Mouse (Mus musculus): ENCODE data around the gene Pex26.

The Pex26 gene

DNA sequence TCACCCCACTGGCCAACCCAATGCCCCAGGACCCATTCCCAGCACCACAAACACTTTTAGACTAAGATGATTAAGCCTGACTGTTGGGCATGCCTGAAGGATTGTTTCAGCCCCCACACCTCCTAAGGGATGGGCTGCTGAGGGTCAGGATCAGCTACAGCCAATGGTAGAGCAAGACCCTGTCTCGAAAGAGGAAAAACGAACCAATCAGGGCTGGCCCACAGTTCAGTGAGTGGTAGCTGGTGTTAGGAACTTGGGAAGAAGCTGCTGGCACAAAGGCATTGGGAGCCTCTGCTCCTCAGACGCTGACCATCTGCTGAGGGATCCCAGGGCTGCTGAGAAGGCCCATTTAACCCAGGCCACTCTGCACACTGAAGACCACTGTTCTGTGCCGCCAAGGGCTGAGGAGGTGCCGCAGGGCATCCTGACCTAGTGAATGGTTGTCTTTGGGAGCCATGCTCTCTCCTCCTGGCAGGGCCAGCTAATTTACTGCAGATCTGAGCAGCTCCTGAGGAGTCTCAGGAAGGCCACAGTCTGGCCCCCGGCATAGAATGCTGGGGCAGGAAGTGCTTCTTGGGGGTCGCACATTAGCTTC is 16.0 kb upstream of the Pex26 start:
- no peak for DNase-seq

DNA sequence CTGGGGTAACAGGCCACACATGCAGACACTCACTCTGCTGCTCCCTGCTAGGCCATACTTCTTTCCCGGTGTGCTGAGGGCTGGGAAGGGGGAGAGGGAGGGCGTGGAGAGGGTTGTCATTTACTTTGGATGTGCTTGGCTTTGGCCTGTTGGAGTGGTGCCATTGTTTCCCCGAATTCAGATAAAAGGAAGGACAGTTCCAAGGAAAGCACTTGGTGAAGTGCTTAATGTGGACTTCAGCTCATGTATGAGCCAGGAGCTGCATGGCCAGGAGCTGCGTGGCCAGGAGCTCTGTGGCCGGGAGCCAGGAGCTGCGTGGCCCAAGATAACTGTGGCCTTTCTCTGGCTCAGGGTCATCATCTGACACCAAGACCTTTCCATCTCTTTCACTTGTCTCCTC is 12.4 kb upstream of the Pex26 start:
- DNase-seq, result no peak

DNA sequence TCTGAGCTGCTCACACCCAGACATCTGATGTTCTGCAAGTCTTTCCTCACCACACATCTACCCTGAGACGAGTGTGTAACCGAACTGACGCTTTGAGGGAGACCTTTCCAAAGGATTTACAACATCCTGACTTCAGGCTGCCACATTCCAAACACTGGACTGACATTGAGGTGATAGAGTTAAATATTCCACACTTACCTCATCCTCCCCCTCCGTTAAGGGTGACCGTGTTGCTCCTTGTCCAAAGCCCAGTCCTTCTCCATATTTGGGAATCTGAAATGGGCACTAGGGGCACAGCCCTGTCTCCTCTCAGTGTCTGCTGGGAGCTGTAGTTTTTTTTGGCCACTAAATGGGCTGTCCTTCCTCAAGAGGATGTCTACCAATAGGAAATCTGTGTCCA is 10.0 kb upstream of the Pex26 start:
- DNase-seq, result no peak

DNA sequence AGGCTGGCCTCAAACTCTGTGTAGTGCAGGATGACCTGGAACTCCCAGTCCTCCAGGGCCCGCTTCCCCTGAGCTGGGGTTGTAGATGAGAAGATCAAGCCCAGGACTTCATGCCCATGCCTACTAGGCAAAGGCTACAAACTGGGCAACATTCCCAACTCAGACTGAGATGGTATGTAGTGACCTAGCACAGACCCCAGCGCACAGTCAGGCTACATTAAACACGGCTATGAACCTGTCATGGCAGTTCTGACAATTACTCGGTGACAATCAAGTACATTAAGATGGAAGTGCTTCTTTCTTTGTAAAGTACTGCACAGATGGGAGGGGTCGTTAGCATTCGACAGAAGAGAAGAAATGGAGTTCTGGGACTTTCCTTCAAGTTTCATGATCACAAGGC is 8.7 kb upstream of the Pex26 start:
- no peak for DNase-seq

DNA sequence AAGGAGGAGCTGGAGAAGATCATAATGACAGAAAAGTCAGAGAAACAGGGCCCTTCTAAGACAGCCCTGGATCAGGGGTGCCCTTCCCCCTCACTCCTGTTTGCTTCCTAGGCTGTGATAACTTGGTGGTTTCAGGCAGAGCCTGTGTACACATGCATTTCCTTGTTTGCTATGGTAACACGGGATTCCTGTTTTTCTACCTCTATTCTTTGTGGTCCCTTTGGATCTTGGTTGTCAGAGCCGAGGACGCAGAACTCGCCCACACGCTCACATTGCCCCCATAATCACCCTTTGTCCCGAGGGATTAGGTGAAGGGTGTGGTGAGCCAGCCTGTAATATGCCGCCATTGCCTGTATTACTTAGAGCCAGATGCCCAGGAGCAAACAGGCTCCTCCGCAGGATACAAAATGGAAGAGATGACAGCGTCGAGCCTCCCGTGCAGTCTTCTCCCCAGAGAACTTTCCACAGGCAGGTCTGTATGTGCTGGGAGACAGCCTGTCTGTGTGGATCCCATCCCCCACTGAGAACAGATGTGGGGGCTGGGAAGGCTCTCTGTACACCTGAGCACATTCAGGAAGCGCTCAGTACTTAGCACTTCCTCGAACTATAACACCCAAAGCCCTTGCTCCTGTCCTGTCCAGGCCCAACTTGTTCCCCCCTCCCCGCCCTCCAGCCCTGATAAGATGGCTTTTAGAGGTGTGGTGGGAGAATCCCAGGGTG is 7.3 kb upstream of the Pex26 start:
- no peak for DNase-seq

DNA sequence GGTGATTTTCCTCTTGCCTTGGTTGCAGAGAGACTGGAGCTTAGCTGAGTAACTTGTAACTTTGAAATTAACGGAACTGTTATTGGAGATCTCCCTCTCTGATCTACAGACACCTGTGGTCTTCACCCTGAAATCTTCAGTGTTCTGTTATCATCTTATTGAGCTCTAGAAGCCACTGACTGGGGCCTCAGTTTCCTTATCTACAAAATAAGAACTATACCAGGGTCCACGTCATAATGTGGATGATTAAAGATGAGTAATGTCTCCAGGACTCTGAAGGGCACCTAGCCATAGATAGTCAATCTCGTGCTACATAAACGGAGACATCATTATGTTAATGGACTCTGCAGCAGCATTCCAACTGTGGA is 6.8 kb upstream of the Pex26 start:
- DNase-seq, result no peak

DNA sequence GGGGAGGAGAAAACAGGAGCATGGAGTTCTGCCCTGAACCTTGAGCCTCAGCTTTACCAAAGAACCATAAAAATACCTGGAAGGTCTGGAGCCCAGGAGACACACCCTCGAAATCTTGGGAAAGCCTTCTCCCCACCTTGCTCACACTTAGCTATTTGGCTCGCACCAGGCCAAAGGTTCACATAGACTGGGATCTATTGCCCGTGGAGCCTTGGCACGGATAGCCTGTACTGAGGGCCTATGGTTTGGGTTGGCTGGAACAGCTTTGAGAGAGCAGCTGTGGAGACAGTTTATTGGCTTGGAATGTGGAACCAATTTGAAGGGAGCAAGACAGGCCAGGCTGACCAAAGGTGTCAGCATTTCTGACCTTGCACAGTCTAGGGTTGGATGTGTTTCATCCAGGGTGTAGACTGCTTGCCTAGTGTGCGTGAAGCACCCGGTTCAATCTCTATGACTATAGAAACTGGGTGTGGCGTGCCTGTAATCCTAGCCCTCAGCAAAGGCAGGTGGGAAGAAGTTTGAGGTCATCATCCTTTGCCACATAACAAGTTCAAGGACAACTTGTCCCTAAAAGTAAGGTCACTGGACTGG is 6.3 kb upstream of the Pex26 start:
- DNase-seq, result no peak

DNA sequence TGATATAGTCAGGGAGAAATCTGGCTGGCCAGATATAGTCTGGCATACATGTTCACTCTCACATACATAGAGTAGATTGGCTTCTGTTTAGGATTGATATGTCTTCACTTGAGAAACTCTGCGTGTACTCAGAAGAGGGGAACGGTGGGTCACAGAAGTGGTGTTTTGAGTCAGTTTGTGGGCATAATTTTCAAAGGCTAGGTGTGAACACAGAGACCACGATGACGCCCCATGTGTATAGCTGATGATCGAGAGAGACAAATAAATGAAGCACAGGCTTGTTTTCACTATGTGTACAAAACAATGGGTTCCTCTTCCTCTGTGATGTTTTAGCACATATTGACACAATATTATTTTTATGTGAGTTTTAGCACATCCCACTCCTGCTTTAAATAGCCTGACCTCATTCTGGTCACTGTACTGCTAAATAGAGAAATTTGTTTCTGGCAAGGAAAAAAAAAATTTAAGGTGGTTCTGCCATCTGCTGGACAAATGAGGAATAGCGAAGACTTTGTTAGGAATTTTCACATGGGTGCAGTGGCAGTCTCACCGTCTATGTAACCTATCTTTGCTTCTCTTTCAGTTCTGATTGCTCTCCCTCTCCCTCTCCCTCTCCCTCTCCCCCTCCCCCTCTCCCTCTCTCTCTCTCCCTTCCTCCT is 4.6 kb upstream of the Pex26 start:
- peak; percentile 67 for DNase-seq

DNA sequence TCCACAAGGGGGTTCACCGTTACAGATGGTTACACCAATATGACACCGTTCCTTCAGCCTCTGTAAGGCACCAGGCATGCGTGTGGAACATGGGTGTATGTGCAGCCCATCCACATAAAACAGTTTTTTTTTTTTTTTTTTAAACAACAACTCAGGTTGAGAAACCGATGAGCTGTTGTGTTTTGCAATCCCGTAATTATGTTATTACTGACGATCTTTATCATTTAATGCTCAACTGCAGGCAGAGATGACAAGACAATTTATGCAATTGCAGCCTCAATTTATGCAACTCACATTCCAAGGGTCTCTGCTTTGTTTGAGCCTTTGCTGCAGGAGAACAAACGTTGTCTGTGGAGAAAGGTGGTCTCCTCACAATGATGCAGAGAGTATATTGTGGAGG is 3.6 kb upstream of the Pex26 start:
- no peak for DNase-seq

DNA sequence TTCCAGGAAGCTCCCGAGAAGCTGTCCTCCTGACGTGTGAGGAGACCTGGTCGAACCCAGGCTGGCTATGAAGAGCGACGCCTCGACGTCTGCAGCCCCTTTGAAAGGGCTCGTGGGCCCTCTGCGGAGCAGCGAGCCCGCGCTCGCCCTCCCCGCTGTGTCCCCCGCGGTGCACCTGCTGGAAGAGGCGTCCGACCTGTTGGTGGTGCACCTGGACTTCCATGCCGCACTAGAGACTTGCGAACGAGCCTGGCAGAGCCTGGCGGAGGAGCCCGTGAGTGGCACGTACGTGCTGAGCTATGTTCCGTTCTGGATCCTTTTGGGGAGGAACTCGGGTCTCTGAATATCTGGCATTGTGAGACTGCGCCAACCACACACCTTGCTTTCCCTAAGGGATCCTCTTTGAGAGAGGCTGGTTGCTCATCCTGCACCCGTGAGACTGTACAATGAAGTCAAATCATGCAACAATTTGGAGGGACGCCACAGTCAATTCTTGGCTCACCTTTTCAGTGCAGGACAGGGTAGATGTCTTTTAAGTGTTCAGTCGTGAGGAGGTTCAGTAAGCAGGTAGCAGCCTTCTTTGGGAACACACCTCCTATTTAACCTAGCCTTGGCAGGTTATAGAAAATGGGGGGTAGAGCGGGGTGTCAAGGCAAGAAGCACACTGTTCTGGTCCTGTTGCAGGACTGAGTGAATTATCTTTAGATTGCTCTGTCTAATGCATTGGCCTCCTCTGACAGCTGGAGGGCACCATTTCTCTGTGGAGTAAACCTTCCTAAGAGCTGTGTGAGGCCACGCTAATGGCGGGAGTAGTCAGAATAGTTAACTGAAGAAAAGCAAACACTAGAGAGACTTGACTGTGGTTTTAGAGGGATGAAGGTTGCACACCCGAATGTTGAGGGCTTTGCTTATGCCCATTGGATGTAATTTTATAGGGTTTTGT is 1.0 kb downstream of the Pex26 start:
- peak; percentile 57 for DNase-seq

DNA sequence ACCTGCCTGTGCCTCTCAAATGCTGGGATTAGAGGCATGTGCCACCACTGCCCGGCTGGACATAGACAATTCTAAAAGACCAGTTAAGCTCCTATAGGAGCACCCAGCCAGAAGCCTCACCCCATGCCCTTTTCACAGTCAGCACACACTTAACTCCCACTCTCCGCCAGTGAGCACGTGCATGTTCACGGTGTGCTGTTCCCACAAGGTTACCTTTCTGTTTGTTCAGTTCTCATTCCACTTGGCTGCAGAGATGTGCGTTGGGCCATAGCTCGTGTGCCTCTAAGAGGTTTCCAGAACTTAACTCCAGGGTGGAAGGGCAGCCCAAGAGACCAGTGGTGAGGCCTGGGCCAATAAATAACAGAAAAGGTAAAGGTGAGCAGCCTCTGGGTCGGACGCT is 1.8 kb downstream of the Pex26 start:
- no peak for DNase-seq

DNA sequence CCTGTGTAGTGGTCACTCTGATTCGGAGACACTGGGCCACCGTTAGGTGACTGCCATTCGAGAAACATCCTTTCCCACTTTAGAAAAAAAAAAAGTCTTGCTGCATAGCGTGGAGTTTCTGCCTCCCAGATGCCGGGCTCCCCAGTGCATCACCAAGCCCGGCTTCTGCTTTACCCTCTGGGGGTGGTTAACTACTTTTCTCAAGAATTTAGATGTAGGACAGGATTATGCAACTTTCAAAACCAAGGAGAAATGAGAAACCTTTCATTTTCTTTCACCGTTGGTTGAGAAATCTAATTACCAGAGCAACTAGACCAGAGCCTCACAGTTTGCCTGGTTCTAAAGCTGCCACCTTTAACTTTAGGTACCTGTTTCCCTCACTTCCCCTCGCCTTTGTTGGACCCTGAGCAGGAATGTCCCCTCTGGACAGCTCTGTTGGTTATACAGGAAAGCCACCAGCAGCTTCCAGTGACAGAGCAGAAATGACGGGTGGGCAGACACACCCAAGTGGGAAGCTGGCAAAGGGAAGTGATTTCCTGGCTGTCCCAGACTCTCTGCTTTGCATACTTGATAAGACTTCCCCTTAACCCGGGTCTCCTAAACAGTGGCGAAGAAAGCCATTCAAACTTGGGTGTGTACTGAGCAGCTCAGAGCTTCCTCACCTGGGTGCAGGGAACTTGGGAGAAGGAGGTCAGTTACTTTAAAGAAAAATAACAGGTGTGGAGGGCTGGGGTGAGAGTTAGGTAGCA is 8.0 kb downstream of the Pex26 start:
- DNase-seq, result no peak

DNA sequence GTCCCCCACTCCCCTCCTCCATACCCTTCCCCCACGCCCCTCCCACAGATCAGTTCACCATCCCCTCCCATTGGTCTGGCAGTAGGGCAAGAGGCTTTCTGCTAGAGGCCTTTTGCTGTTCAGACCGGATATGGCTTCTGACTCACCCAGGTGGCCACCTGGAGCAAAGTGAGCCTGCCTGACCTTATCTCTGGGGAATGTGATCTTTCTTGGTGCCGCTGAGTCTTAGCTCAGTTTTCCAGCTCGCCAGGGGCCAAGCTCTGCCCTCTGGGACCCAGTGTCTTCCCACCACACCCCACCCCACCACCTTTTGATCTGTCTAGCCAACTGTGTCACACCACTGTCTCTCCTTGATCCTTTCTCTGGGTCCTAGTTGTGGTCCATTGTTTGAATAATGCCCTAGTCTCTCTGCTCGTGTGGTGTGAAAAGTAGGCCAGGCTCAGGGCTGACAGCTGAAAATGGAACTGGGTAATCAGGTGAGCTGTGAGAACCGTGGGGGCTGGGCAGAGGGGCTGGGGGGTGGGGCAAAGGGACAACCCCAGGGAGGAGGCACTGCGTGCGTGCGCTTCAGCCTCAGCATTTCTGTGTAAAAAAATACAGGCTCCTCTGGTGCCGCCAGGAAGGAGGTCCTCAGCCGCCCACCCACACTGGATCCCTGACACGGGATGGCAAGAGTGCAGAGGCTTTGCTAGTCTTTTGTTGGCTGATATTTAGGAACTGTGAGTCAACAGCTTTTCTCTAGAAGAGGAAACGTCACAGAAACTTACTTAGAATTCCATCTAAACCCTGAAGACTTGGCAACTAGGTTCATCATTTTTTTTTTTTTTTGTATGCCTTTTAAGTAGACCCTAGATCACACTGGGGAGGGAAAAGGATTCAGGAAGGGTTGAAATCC is 10.8 kb downstream of the Pex26 start:
- no peak for DNase-seq

DNA sequence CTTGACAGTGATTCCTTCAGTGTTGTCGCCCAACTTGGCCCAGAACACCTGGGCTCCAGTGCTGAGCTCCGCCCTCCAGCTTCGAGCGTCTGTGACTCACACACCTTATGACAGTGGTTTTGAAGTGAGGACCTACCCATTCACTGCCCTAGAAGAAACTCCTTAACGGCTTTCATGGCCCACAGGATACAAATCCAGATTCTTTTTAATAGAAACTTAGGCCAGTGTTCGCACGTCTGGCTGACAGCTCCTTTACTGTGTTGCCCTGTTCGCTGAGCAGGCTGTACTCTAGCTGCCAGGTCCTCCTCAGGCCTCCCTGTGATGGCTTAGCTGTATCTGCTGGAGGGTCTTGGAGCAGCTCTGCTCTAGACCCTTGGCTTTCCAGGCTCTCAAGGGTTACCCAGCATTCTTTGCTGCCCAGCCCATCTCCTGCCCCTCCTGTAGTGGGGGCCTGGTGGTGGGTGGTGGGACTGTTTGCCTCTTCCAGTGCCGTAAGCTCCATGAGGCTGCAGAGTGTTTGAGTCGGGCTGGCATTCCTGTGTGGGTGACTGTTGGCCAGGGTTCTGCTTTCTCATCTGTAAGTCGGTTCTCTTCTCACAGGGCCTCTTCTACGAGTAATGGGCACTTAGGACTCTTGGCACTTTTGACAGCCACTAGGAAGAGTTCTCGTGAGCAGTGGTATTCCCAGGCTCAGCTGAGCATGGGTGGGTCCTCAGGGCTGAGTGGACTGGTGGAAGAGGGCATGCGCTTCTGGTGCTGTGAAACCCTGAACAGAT is 11.7 kb downstream of the Pex26 start:
- DNase-seq, result no peak

DNA sequence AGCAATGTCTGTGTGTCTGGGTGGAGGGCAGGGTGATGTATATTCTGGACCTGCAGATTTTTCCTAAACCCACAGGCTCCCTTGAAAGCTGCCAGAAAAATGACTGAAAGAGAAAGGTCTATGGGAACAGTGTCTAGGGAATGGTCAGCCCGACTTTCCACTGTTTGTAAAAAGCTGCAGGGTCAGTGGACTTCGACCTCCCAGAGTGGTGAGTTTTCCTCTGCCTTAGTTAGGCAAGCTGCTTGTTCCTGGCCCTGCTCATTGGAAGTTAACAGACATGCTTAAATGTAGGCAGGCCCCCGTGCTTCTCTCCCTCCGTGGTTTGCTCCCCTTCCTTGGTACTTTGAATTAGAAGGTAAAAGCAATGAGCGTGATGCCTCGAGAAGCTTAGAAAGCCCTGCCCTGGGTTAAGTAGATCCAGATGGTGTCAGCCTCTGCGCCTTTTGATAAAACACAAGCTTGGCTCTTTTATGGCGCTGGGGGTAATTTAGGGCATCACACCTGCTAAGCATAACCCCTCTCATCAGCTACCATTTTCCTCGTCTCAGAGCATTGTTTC is 14.4 kb downstream of the Pex26 start:
- DNase-seq, result no peak

DNA sequence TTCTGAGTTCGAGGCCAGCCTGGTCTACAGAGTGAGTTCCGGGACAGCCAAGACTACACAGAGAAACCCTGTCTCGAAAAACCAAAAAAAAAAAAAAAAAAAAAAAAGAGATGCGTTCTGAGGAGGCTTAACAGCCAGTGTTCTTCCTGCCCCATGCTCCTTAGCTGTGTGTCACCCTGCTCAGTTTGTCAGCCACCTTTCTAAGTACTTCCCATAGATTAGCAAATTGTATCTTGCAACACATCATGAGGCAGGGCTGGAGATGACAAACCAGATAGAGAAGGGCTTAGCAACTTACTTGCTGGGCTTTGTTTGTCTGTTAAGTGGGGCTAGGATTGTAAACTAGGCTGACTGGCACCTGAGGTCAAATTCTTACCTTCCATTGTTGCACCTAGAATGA is 17.0 kb downstream of the Pex26 start:
- no peak for DNase-seq

DNA sequence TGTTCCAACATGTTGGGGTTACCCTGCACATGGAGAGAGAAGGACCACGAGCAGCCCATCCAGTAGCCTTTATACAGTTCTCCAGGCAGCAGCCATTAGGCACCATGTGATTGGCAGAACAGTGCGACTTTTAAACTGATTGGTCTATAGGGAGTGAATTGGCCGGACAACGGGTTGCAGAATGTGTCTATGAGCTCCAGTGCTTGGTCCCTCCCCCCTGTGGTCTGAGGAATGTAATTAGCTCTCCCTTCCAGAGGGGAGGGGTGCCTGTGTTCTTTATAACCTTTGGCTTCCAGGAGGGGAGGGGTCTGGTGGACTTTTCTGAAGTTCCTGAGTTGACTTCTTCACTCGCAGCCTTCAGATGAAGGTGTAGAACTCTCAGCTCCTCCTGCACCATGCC is 18.6 kb downstream of the Pex26 start:
- no peak for DNase-seq

DNA sequence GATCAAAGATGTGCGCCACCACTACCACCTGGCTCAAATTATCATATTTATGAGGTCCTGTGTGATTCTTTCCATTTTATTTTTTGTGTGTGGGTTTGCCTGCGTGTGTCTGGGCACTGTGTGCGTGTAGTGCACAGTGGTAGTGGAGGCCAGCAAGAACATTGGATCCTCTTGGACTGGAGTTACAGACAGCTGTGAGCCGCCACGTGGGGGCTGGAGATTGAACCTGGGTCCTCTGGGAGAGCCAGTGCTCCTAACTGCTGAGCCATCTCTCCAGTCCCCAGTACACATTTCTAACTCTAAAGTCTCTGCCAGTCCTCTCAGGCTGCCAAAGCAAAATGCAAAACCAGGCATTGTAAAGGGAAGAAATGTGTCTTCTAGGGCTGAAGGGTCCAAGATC is 23.0 kb downstream of the Pex26 start:
- DNase-seq, result no peak

DNA sequence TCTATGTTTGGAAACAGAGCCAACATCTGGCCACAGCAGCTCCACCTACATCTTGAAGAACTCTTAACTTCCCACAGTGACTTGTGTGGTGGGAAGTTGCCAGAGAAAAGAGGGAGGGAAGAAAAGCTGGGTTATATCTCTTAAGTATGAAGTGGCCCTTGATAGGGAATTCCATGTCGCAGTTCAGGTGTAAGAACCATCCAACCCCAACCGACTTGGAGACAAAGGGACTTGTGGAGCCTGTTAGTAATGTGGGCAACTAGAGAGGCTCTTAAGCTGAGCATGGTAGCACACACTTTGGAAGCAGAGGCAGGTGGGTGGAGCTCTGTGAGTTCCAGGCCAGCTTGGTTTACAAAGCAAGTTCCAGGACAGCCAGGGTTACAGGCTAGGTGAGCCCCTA is 26.1 kb downstream of the Pex26 start:
- no peak for DNase-seq

Data from cerebellum, adult 11 months (tissue).